Mouse (Mus musculus) liver, embryonic 11.5 days (tissue): ENCODE measurements around the gene Btbd16. TPM values are rescaled to one million over a fixed set of nuclear protein-coding genes. Genes with fewer than 3 reads are reported as not detected.

Experiments
- ATAC-seq: fragments of 200-750 bp; cut with Nextera tagmentation; replicated peaks from 2 replicates; pipeline ENCODE4 v1.8.0; 2017; ENCODE audit warnings: moderate number of reproducible peaks, mild to moderate bottlenecking, moderate TSS enrichment, moderate library complexity; ENCODE audit not compliant: low FRiP score
- DNase-seq: peaks from one replicate; pipeline ENCODE4 v3.0.0-alpha.2; 2017; ENCODE audit warnings: low spot score
- H3K27ac ChIP-seq: fragments of 300-500 bp; sonication (generic); 2 replicates; pipeline ENCODE4 v1.5.1; 2014; ENCODE audit warnings: mild to moderate bottlenecking, low read depth, low read length, control low read depth
- H3K27me3 ChIP-seq: fragments of 300-500 bp; sonication (generic); replicated peaks from 2 replicates; pipeline ENCODE4 v1.6.1; 2014; ENCODE audit warnings: low read length, mixed read lengths; ENCODE audit not compliant: control insufficient read depth, insufficient read depth
- H3K36me3 ChIP-seq: fragments of 300-500 bp; sonication (generic); 2 replicates; pipeline ENCODE4 v1.6.1; 2014; ENCODE audit warnings: mild to moderate bottlenecking, low read length, moderate library complexity, mixed read lengths; ENCODE audit not compliant: control insufficient read depth, insufficient read depth
- H3K4me1 ChIP-seq: fragments of 300-500 bp; sonication (generic); replicated peaks from 2 replicates; pipeline ENCODE4 v1.6.1; 2014; ENCODE audit warnings: low read length, mixed read lengths; ENCODE audit not compliant: control insufficient read depth, insufficient read depth
- H3K4me2 ChIP-seq: fragments of 300-500 bp; sonication (generic); 2 replicates; pipeline ENCODE4 v1.6.1; 2014; ENCODE audit warnings: mild to moderate bottlenecking, control low read depth, moderate library complexity
- H3K4me3 ChIP-seq: fragments of 300-500 bp; sonication (generic); 2 replicates; pipeline ENCODE4 v1.5.1; 2014; ENCODE audit warnings: low read depth, low read length, control low read depth
- H3K9ac ChIP-seq: fragments of 300-500 bp; sonication (generic); 2 replicates; pipeline ENCODE4 v1.6.1; 2014; ENCODE audit warnings: low read depth, low read length, control low read depth
- H3K9me3 ChIP-seq: fragments of 300-500 bp; sonication (generic); 2 replicates; pipeline ENCODE4 v1.6.1; 2016; ENCODE audit warnings: low read length, inconsistent platforms, mixed read lengths; ENCODE audit not compliant: control insufficient read depth
- WGBS: fragments of 180-500 bp; shearing (Covaris S2); extraction: QIAGEN DNeasy Blood & Tissue Kit; methylation state at CpG from one replicate; pipeline ENCODE4 v1.1.7; 2014; 5-methylcytosine and 5-hydroxymethylcytosine counted together
- polyA plus RNA-seq: library from polyadenylated mRNA; unstranded; fragments of >200 nt; fragmentation: Nextera tagmentation; extraction: Ambion mirVana; gene quantifications from 2 replicates; pipeline ENCODE4 v1.2.1, GENCODE M21; 2014

The Btbd16 gene
- polyA plus RNA-seq, 1 experiment from 2014 or later: not detected

DNA sequence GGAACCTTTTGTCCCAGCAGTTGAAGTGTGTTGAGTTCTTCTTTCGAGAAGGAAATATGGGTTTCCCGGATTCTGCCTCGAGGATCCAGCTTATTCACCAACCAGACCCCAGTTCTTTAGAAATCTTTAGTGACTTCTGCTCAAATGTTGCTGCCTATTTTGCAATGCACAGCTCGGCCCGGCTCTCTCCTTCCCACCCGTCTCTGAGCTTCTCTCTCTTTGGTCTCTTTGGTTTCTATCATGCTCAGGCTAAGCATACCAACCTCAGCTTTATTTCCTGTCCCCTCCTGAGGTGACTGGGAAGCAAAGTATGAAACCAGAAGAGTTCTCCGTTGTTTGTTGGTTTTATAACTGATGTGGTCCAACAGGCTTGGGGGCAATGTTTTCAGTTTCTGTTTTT, 42.4 kb downstream of the Btbd16 start:
- Histone ChIP-seq H3K4me3 (no peak overlapping the region), H3K9ac (no peak overlapping the region), H3K4me1 (no peaks in the 10 kb centered on the region), H3K27me3 (no peaks in the 10 kb centered on the region), H3K36me3 (no peaks in the 10 kb centered on the region), H3K4me2 (no peak overlapping the region), H3K27ac (no peak overlapping the region), H3K9me3 (no peaks in the 10 kb centered on the region)
- ATAC-seq: no peak
- DNase-seq: no peak
- 73% methylated on average over 7 of the region's 7 CpGs for WGBS

DNA sequence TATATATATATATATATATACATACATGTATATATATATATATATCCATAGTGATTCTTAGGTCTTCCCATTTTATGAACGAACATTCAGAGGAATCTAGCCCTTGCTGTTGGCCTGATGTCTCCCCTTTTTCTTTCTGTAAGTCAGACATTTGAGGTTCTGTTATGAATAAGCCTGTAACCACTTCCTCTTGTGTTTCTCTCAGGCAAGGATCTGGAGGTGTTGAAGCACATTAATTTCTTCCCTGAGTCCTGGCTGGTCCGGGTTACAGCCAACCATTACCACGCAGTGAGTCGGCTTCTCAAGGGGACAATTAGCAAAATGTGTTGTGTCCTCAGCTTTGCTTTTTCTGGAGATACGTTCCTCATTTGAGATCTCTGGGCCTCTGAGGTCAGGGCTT, 44.9 kb downstream of the Btbd16 start:
- DNase-seq (no peak), ATAC-seq (no peak)
- Histone ChIP-seq H3K4me1 (no peaks in the 10 kb centered on the region), H3K27ac (no peak overlapping the region), H3K36me3 (no peaks in the 10 kb centered on the region), H3K9me3 (no peaks in the 10 kb centered on the region), H3K4me2 (no peak overlapping the region), H3K4me3 (no peak overlapping the region), H3K9ac (no peak overlapping the region), H3K27me3 (no peaks in the 10 kb centered on the region; the same call in 1 of the 2 replicates)
- 52% methylated on average over 5 of the region's 5 CpGs for WGBS

DNA sequence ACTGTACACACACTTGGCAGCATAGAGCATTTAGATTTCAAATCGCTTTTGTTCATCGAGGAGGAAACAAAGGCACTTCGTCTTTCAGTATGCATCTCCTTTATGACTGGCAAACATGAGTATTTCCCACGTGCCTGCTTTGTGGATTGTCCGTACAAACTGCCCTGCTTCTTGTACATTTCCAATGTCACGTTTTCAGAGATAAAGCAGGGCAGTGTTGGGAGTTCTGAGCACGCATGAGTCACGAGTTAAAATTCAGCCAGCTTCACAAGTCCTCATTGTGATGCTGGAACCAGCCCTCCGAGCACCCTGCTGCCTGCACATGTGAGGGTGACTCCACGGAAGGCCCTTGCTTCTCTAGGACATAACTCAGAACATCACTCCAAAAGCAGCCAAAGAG, 45.8 kb downstream of the Btbd16 start:
- Histone ChIP-seq H3K4me1 (no peaks in the 10 kb centered on the region), H3K4me3 (no peak overlapping the region), H3K27me3 (no peaks in the 10 kb centered on the region; the same call in 1 of the 2 replicates), H3K9ac (no peak overlapping the region), H3K4me2 (no peak overlapping the region), H3K9me3 (no peaks in the 10 kb centered on the region), H3K36me3 (no peaks in the 10 kb centered on the region), H3K27ac (no peak overlapping the region)
- ATAC-seq: no peak
- WGBS: 75% methylated on average over 10 of the region's 10 CpGs
- no peak for DNase-seq

DNA sequence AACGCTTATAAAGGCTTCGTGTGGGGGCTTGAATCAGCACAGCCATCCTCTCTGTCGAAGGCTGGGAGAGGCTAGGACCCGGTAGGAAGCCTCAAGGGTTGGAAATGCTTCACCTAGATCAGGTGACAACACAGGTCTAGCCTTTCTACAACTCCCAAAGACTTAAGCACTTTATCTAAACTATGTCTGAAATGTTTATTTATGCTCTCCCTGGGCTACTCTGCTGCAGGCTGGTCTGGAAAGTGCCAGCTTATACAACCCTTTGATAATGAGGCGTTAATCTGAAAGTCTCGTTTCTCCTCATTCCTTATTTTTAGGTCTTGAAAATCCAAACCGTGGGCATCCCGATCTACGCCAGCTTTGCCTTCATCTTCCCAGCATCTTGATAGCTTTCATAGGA, 50.1 kb downstream of the Btbd16 start:
- H3K4me2 ChIP-seq: no peak overlapping the region
- DNase-seq (no peak), ATAC-seq (no peak)
- no peaks in the 10 kb centered on the region; the same call in 1 of the 2 replicates for H3K27me3 ChIP-seq
- H3K9ac ChIP-seq: no peak overlapping the region
- no peaks in the 10 kb centered on the region for H3K9me3 ChIP-seq
- 50% methylated on average over 9 of the region's 9 CpGs for WGBS
- H3K4me1 ChIP-seq: no peaks in the 10 kb centered on the region
- H3K27ac ChIP-seq: no peak overlapping the region
- H3K36me3 ChIP-seq: no peaks in the 10 kb centered on the region
- H3K4me3 ChIP-seq: no peak overlapping the region

DNA sequence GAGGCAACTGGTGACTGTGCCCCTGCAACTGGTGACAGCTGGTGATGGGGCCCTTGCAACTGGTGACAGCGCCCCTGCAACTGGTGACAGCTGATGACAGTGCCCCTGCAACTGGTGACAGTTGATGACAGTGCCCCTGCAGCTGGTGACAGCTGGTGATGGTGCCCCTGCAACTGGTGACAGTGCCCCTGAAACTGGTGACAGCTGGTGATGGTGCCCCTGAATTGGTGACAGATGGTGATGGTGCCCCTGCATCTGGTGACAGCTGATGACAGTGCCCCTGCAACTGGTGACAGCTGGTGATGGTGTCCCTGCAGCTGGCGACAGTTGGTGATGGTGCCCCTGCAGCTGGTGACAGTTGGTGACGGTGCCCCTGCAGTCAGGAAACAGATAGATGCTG, 52.5 kb downstream of the Btbd16 start:
- no peaks in the 10 kb centered on the region; the same call in 1 of the 2 replicates for H3K27me3 ChIP-seq
- H3K9me3 ChIP-seq: no peaks in the 10 kb centered on the region
- H3K4me3 ChIP-seq: no peak overlapping the region
- no peak overlapping the region for H3K4me2 ChIP-seq
- no peak overlapping the region for H3K27ac ChIP-seq
- 65% methylated on average over 3 of the region's 3 CpGs for WGBS
- no peak for ATAC-seq
- H3K4me1 ChIP-seq: no peaks in the 10 kb centered on the region
- H3K36me3 ChIP-seq: no peaks in the 10 kb centered on the region
- H3K9ac ChIP-seq: no peak overlapping the region
- DNase-seq: no peak

DNA sequence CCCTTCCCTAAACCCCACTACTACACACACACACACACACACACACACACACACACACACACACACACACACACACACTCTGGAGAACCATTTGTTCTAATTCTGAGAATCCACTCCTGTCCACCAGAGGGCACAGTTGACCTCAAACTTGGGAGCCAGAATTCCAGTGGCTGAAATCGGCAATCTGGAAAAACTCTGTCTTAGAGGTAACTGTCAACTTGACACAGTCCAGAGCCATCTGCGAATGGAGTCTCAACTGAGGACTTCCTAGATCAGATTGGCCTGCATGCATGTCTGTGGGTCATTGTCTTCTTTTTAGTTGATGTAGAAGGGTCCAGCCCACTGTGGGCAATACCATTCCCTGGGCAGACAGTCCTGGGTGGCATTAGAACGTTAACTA, 53.6 kb downstream of the Btbd16 start:
- ATAC-seq (no peak), DNase-seq (no peak)
- Histone ChIP-seq H3K4me2 (no peak overlapping the region), H3K9ac (no peak overlapping the region), H3K4me3 (no peak overlapping the region), H3K4me1 (no peaks in the 10 kb centered on the region), H3K27ac (no peak overlapping the region), H3K27me3 (no peaks in the 10 kb centered on the region; the same call in 1 of the 2 replicates), H3K36me3 (no peaks in the 10 kb centered on the region), H3K9me3 (no peaks in the 10 kb centered on the region)
- 48% methylated on average over 3 of the region's 3 CpGs for WGBS

DNA sequence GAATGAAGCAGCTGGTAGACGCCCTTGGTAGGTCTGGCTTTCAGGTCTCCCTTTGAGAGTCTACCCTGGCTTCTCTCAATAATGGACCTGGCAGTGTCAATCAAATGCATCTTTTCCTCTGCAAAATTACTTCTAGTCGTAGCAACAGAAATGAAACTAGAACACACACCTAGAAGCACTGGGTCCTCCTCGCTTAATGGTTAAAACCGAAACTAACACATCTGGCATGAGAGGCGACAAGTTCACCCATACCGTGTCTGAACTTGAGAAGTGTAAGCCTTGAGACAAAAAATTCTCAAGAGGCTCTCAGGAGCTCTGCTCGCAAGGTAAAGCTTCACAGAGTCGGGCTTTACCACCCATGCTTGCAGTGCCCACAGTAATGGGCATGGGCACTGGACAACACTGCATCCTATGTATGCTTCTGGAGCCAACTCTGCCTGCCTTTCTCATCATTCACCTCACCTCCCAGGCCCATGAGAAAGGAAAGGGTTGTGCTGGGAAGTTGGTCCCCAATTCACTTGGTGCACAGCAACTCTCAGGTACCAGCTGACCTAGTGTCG, 54.1 kb downstream of the Btbd16 start:
- Histone ChIP-seq H3K36me3 (no peaks in the 10 kb centered on the region), H3K9me3 (no peaks in the 10 kb centered on the region), H3K4me3 (no peak overlapping the region), H3K4me2 (no peak overlapping the region), H3K27ac (no peak overlapping the region), H3K4me1 (no peaks in the 10 kb centered on the region), H3K9ac (no peak overlapping the region), H3K27me3 (no peaks in the 10 kb centered on the region; the same call in 1 of the 2 replicates)
- 84% methylated on average over 9 of the region's 9 CpGs for WGBS
- DNase-seq (no peak), ATAC-seq (no peak)

DNA sequence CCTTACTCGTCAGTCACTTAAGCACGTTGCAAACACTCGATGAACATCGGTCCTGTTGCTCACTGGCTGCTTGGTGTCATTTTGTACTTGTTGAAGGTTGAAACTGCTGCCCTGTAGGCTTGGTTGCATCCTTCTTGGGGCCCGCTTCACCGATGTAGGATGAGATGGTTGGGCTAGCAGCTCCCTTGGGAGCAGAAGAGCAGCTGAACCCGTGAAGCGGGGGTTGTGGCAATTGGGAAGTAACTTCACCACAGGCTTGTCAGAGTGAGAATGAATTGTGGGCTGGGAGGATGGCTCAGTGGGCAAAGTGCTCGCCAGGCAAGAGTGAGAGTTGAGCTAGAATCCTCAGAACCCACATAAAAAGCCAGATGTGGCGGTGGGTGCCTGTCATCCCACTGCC, 54.6 kb downstream of the Btbd16 start:
- Histone ChIP-seq H3K27ac (no peak overlapping the region), H3K36me3 (no peaks in the 10 kb centered on the region), H3K4me2 (no peak overlapping the region), H3K4me1 (no peaks in the 10 kb centered on the region), H3K9ac (no peak overlapping the region), H3K27me3 (no peaks in the 10 kb centered on the region; the same call in 1 of the 2 replicates), H3K4me3 (no peak overlapping the region), H3K9me3 (no peaks in the 10 kb centered on the region)
- WGBS: 69% methylated on average over 10 of the region's 10 CpGs
- DNase-seq: no peak
- no peak for ATAC-seq

DNA sequence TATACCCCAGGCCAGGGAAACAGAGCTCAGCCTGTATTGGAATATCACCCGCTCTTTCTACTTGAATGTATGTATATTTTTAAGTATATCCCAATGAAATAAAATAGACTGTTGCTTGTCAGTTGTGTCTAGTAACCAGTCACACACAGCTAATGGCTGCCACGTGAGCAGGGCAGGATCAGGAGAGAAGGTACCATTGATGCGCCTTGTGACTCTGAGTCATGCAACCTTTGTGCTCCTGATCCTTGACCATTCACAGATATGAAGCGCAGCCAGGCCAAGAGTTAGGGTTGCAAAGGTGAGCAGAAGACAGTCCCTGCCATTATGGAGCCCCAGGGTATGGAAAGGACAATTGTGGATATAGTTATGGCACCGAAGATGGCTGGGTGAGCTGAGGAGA, 57.7 kb downstream of the Btbd16 start:
- no peak overlapping the region for H3K4me2 ChIP-seq
- peaks cover 2% of the 10 kb centered on the region; the same call in 1 of the 2 replicates for H3K27me3 ChIP-seq
- WGBS: 85% methylated on average over 5 of the region's 5 CpGs
- no peak overlapping the region for H3K4me3 ChIP-seq
- peaks cover 3% of the 10 kb centered on the region for H3K4me1 ChIP-seq
- ATAC-seq (no peak), DNase-seq (no peak)
- H3K9me3 ChIP-seq: no peaks in the 10 kb centered on the region
- no peak overlapping the region for H3K27ac ChIP-seq
- no peak overlapping the region for H3K9ac ChIP-seq
- H3K36me3 ChIP-seq: no peaks in the 10 kb centered on the region
